In genomic region chr2:18609868-18610185, GRCm38 (mm10) we compare ENCODE assay signal across 8 mouse cellular contexts.
DNase-seq lines count a peak whose midpoint lies in the region; ATAC-seq and TF ChIP-seq lines count a peak whose summit lies in the region.

No protein-coding gene starts in this region.

- no peak for DNase-seq in heart, adult 9 months (ENCODE audit: low spot score in 2 of 2)
- DNase-seq in T-cell, adult 2 months (ENCODE audit: low spot score) = peak; percentile 60
- DNase-seq in induced T-regulatory cell, adult 2 months (ENCODE audit: low read depth) = peak; percentile 78
- DNase-seq in midbrain, postnatal 0 days (ENCODE audit: low spot score) = no peak
- no peak for DNase-seq in frontal cortex, postnatal 36 days (ENCODE audit: low spot score in 2 of 2)
- no peak for DNase-seq in adrenal gland, adult (ENCODE audit: inconsistent age in 2 of 2, low spot score in 1 of 2)
- DNase-seq in adrenal gland, adult 18-20 months (ENCODE audit: low spot score in 2 of 2) = no peak

- H3K27me3 ChIP-seq in heart, embryonic 12.5 days (replicated peaks) = peaks cover 33% of the 10 kb centered on the region
- peaks cover 26% of the 10 kb centered on the region for H3K27me3 ChIP-seq in midbrain, postnatal 0 days (ENCODE audit: insufficient read depth, low read length)

- no peaks in the 10 kb centered on the region for H3K36me3 ChIP-seq in heart, embryonic 12.5 days
- no peaks in the 10 kb centered on the region for H3K36me3 ChIP-seq in midbrain, postnatal 0 days (ENCODE audit: insufficient read depth, low read length)

- no peak for TF ChIP-seq CTCF in midbrain, postnatal 0 days (IDR thresholded peaks at IDR 0.05)

- WGBS in heart, embryonic 12.5 days = 4% methylated on average over 10 of the region's 10 CpGs
- 12% methylated on average over 10 of the region's 10 CpGs for WGBS in midbrain, postnatal 0 days

- H3K9me3 ChIP-seq in heart, embryonic 12.5 days (replicated peaks) = no peaks in the 10 kb centered on the region
- H3K9me3 ChIP-seq in midbrain, postnatal 0 days (ENCODE audit: low read length) = no peaks in the 10 kb centered on the region

- H3K27ac ChIP-seq in heart, embryonic 12.5 days (ENCODE audit: poor library complexity, severe bottlenecking) = no peak overlapping the region
- H3K27ac ChIP-seq in midbrain, postnatal 0 days (ENCODE audit: low read depth, low read length) = no peak overlapping the region

- no peak overlapping the region for H3K9ac ChIP-seq in heart, embryonic 12.5 days
- no peak overlapping the region for H3K9ac ChIP-seq in midbrain, postnatal 0 days (replicated peaks; ENCODE audit: low read length, poor library complexity, severe bottlenecking)

- peak overlapping the region; percentile 92 for H3K4me2 ChIP-seq in heart, embryonic 12.5 days
- peak overlapping the region; percentile 94 for H3K4me2 ChIP-seq in midbrain, postnatal 0 days (ENCODE audit: low read depth, low read length, poor library complexity, severe bottlenecking)

- H3K4me3 ChIP-seq in heart, embryonic 12.5 days = peak overlapping the region; percentile 52
- peak overlapping the region; percentile 46; the same call in 1 of the 2 replicates for H3K4me3 ChIP-seq in midbrain, postnatal 0 days (ENCODE audit: low read depth, low read length)

- ATAC-seq in heart, embryonic 12.5 days (ENCODE audit: insufficient number of reproducible peaks, low FRiP score) = no peak
- ATAC-seq in midbrain, postnatal 0 days (ENCODE audit: low FRiP score) = no peak

- peaks cover 19% of the 10 kb centered on the region for H3K4me1 ChIP-seq in heart, embryonic 12.5 days (replicated peaks)
- peaks cover 5% of the 10 kb centered on the region; the same call in 1 of the 2 replicates for H3K4me1 ChIP-seq in midbrain, postnatal 0 days (ENCODE audit: insufficient read depth, low read length)

Comparison
In these comparisons a context has a peak if more than half of its experiments do, and no peak if none do; other contexts are left out.
1. DNase-seq: peak in T-cell, adult 2 months (single experiment) and induced T-regulatory cell, adult 2 months (single experiment); none in heart, adult 9 months (0 of 2), midbrain, postnatal 0 days (single experiment), frontal cortex, postnatal 36 days (0 of 2), adrenal gland, adult (0 of 2) and adrenal gland, adult 18-20 months (0 of 2).